Mouse (Mus musculus): ENCODE results near the gene Gm10842.

GRCm38 (mm10) chr11:105152017-105152300, 5.3 kb downstream of the Gm10842 start:
- TF ChIP-seq POLR2A (IDR thresholded peaks at IDR 0.05; ENCODE audit: extremely low read depth, insufficient read depth, low read length) (no peak), CTCF (IDR thresholded peaks at IDR 0.05; ENCODE audit: low read depth, low read length) (no peak)

Data from liver, adult 2 months (tissue).